Mouse (Mus musculus): ENCODE measurements around the gene Med17. TPM values are rescaled to one million over a fixed set of nuclear protein-coding genes. Genes with fewer than 3 reads are reported as not detected.
A peak's percentile ranks its signal among the peaks of the same experiment; 100 is the strongest.

Med17 gene
- polyA plus RNA-seq, 1 experiment from 2014 or later = 30.9 TPM

DNA sequence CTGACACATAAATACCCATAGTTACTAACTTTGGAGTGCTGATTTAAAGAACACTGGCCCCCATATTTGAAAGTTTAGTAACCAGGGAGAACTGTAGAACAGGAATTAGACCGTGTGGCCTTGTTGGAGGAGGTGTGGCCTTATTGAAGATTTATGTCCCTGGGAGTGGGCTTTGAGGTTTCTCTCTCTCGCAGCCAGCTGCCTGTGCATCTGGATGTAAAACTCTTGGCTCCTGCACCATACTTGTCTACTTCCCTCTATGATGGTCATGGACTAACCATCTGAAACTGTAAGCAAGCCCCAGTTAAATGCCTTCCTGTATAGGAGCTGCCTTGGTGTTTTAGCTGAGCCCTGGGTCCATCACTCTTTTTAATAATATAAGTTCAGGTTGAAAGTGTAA lies 18.7 kb upstream of the Med17 start:
- H3K36me3 ChIP-seq (ENCODE audit: control insufficient read depth, insufficient read depth, low read length) = no peaks in the 10 kb centered on the region
- H3K4me1 ChIP-seq (replicated peaks; ENCODE audit: control insufficient read depth, insufficient read depth, low read length) = peaks cover 8% of the 10 kb centered on the region; the same call in 1 of the 2 replicates
- H3K9me3 ChIP-seq (ENCODE audit: control insufficient read depth, low read length) = no peaks in the 10 kb centered on the region
- ATAC-seq (ENCODE audit: low read depth) = no peak
- H3K4me2 ChIP-seq (ENCODE audit: low read depth, low read length) = no peak overlapping the region
- H3K4me3 ChIP-seq (ENCODE audit: low read length) = no peak overlapping the region
- no peak overlapping the region for H3K27ac ChIP-seq (ENCODE audit: low read length)
- WGBS = 37% methylated on average over 2 of the region's 2 CpGs
- no peak overlapping the region for H3K9ac ChIP-seq (ENCODE audit: low read length)
- no peaks in the 10 kb centered on the region for H3K27me3 ChIP-seq (ENCODE audit: control insufficient read depth, insufficient read depth, low read depth, low read length)

DNA sequence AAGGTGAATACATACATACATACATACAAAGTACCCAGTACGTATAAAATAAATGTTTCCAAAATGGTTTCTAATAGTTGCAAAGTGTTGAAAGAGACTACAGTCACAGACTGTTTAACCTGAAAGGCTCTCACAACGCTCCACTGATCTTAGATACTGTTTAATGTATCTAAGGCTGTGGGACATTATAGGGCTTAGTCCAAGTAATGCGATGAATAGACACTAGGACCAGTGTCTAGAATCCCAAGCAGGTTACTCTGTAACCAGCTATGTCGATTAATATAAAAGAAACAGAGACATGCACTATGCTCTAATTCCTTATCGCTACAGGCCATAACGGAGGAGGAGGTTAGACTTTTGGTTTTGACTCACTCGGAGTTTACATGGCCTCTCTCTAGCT lies 17.4 kb upstream of the Med17 start:
- no peak overlapping the region for H3K9ac ChIP-seq (ENCODE audit: low read length)
- 86% methylated on average over 7 of the region's 7 CpGs for WGBS
- no peak for ATAC-seq (ENCODE audit: low read depth)

DNA sequence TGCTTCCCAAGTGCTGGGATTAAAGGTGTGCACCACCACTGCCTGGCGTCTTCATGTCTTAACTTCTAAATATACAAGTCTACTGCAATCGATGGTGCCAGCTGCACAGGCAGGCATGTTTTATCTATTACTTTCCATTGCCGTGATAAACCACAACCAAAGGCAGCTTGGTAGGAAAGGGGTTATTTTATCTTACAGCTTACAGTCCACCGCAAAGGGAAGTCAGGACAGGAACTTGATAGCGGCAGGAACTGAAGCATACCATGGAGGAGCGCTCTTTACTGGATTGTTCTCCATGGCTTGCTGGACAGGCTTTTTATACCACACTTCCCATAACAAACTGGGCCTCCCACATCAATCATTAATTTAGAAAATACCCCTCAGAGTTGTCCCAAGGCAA lies 9.5 kb upstream of the Med17 start:
- ATAC-seq (ENCODE audit: low read depth) = no peak
- Histone ChIP-seq H3K27me3 (ENCODE audit: control insufficient read depth, insufficient read depth, low read depth, low read length) (no peaks in the 10 kb centered on the region), H3K4me1 (replicated peaks; ENCODE audit: control insufficient read depth, insufficient read depth, low read length) (no peaks in the 10 kb centered on the region), H3K4me2 (ENCODE audit: low read depth, low read length) (no peak overlapping the region), H3K4me3 (ENCODE audit: low read length) (no peak overlapping the region), H3K36me3 (ENCODE audit: control insufficient read depth, insufficient read depth, low read length) (peaks cover 6% of the 10 kb centered on the region; the same call in 1 of the 2 replicates), H3K9ac (ENCODE audit: low read length) (no peak overlapping the region), H3K9me3 (ENCODE audit: control insufficient read depth, low read length) (no peaks in the 10 kb centered on the region), H3K27ac (ENCODE audit: low read length) (no peak overlapping the region)
- 87% methylated on average over 6 of the region's 6 CpGs for WGBS

More for the DNA sequence above, 17.4 kb upstream of the Med17 start:
- Histone ChIP-seq H3K4me3 (ENCODE audit: low read length) (no peak overlapping the region), H3K4me2 (ENCODE audit: low read depth, low read length) (no peak overlapping the region), H3K27me3 (ENCODE audit: control insufficient read depth, insufficient read depth, low read depth, low read length) (no peaks in the 10 kb centered on the region), H3K4me1 (replicated peaks; ENCODE audit: control insufficient read depth, insufficient read depth, low read length) (peaks cover 8% of the 10 kb centered on the region; the same call in 1 of the 2 replicates), H3K27ac (ENCODE audit: low read length) (no peak overlapping the region), H3K9me3 (ENCODE audit: control insufficient read depth, low read length) (no peaks in the 10 kb centered on the region), H3K36me3 (ENCODE audit: control insufficient read depth, insufficient read depth, low read length) (no peaks in the 10 kb centered on the region)

DNA sequence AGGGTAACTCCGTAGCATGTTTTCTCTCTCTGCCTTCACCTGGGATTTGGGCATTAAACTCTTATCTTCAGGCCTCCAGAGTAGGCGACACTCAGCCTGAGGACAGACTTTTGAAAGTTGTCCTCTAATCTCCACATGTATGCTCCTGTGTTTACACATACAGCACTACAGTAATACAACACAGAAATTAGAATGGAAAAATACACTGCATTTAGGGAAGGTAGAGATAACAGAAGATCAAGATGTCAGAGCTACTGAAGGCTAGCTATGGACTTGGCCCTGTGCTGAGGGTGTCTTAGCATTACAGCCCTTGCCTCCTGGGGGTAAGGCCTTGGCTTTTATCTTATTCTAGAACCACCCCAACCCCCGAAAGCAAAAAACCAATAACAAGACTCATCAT lies 8.7 kb upstream of the Med17 start:
- H3K9ac ChIP-seq (ENCODE audit: low read length) = no peak overlapping the region
- no peak overlapping the region for H3K4me2 ChIP-seq (ENCODE audit: low read depth, low read length)
- H3K4me3 ChIP-seq (ENCODE audit: low read length) = no peak overlapping the region
- H3K4me1 ChIP-seq (replicated peaks; ENCODE audit: control insufficient read depth, insufficient read depth, low read length) = no peaks in the 10 kb centered on the region
- no peak for ATAC-seq (ENCODE audit: low read depth)
- H3K9me3 ChIP-seq (ENCODE audit: control insufficient read depth, low read length) = no peaks in the 10 kb centered on the region
- peaks cover 6% of the 10 kb centered on the region; the same call in 1 of the 2 replicates for H3K36me3 ChIP-seq (ENCODE audit: control insufficient read depth, insufficient read depth, low read length)
- 84% methylated on average over 3 of the region's 3 CpGs for WGBS
- H3K27me3 ChIP-seq (ENCODE audit: control insufficient read depth, insufficient read depth, low read depth, low read length) = no peaks in the 10 kb centered on the region
- no peak overlapping the region for H3K27ac ChIP-seq (ENCODE audit: low read length)

DNA sequence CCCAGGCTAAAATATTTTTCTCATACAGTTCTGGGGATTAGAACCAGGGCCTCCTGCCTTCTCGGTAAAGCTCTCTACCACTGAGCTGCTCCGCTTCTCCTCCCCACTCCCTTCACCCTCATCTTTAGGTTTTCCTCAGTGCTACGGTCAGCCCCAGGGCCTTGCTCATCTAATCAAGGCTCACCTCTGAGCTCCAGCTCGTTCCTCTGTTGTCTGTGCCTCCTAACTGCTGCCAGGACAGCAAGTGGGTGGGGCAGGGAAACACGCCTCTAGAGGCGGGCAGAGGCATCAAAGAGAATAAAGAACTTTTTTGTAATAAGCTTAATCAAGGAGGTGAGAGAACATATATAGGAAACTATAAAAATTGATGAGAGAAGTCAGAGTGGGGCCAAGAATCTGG lies 8.1 kb upstream of the Med17 start:
- no peak overlapping the region for H3K9ac ChIP-seq (ENCODE audit: low read length)
- 58% methylated on average over 6 of the region's 6 CpGs for WGBS

DNA sequence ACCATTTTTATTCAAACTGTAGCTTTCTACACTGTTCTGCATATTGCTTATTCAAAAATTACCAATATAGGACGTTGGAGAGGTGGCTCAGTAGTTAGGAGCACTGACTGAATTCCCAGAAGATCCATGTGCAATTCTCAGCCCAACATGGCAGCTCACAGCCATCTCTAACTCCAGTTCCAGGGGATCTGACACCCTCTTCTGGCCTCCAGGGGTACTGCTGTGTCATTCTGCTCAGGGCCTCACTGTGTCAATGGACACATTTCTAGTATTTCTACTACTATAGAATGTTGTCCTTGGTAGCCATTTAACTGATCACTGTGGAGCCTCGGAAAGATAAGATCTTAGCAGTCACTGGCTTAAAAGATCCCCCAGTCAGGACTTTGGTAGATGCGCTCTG lies 5.7 kb upstream of the Med17 start:
- 74% methylated on average over 3 of the region's 3 CpGs for WGBS

More for the DNA sequence above, 8.1 kb upstream of the Med17 start:
- Histone ChIP-seq H3K36me3 (ENCODE audit: control insufficient read depth, insufficient read depth, low read length) (peaks cover 6% of the 10 kb centered on the region; the same call in 1 of the 2 replicates), H3K4me1 (replicated peaks; ENCODE audit: control insufficient read depth, insufficient read depth, low read length) (no peaks in the 10 kb centered on the region), H3K4me3 (ENCODE audit: low read length) (no peak overlapping the region), H3K9me3 (ENCODE audit: control insufficient read depth, low read length) (no peaks in the 10 kb centered on the region), H3K27ac (ENCODE audit: low read length) (no peak overlapping the region), H3K4me2 (ENCODE audit: low read depth, low read length) (no peak overlapping the region), H3K27me3 (ENCODE audit: control insufficient read depth, insufficient read depth, low read depth, low read length) (no peaks in the 10 kb centered on the region)
- no peak for ATAC-seq (ENCODE audit: low read depth)

DNA sequence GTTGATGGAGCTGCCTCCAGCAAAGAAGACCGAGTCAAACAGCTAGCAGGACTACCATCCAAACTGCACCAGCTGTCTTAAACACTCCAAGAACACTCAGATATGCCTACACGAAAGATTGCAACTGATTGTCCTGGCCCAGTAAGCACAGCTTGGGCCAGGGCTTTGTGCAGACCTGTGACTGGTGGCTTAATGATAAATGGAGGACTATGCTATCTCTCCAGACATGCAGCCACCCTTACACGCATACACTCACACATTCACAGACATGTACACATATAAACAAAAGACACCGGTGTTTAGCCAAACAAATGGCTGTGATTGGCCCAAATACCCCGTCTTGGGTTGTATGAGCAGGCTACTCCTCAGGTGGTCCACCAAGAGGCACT lies 754 bp upstream of the Med17 start:
- Histone ChIP-seq H3K9ac (ENCODE audit: low read length) (peak overlapping the region; percentile 99), H3K9me3 (ENCODE audit: control insufficient read depth, low read length) (no peaks in the 10 kb centered on the region), H3K27me3 (ENCODE audit: control insufficient read depth, insufficient read depth, low read depth, low read length) (no peaks in the 10 kb centered on the region), H3K36me3 (ENCODE audit: control insufficient read depth, insufficient read depth, low read length) (peaks cover 7% of the 10 kb centered on the region), H3K4me2 (ENCODE audit: low read depth, low read length) (peak overlapping the region; percentile 61), H3K27ac (ENCODE audit: low read length) (no peak overlapping the region), H3K4me3 (ENCODE audit: low read length) (peak overlapping the region; percentile 99), H3K4me1 (replicated peaks; ENCODE audit: control insufficient read depth, insufficient read depth, low read length) (peaks cover 16% of the 10 kb centered on the region)
- 39% methylated on average over 5 of the region's 5 CpGs for WGBS
- ATAC-seq (ENCODE audit: low read depth) = no peak

More for the DNA sequence above, 5.7 kb upstream of the Med17 start:
- Histone ChIP-seq H3K9me3 (ENCODE audit: control insufficient read depth, low read length) (no peaks in the 10 kb centered on the region), H3K9ac (ENCODE audit: low read length) (no peak overlapping the region), H3K4me3 (ENCODE audit: low read length) (no peak overlapping the region), H3K27me3 (ENCODE audit: control insufficient read depth, insufficient read depth, low read depth, low read length) (no peaks in the 10 kb centered on the region), H3K4me2 (ENCODE audit: low read depth, low read length) (no peak overlapping the region), H3K36me3 (ENCODE audit: control insufficient read depth, insufficient read depth, low read length) (peaks cover 5% of the 10 kb centered on the region; the same call in 1 of the 2 replicates), H3K4me1 (replicated peaks; ENCODE audit: control insufficient read depth, insufficient read depth, low read length) (peaks cover 5% of the 10 kb centered on the region), H3K27ac (ENCODE audit: low read length) (no peak overlapping the region)
- ATAC-seq (ENCODE audit: low read depth) = no peak

DNA sequence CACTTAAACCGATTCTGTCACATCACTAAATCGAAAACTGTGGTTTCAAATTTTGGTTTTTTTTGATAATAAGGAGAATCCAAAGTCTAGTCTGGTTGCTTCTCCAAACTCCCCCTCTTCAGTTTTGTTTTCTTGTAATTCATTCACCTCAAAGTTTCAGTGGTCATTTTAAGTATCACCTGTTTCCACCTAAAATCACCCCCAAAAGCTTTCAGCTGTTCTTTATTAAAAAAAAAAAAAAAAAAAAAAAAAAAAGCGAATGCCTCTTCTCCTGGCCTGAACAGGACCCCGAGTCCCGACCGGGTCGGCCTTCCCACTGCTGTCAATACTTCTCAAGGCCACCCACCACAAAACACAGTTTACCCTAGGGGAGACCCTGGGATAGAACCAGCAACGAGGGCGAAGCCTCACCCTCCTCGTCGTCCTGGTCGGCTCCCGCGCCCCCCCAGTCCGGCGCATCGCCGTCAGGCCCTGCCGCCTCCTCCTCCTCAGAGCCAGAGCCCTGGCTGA lies 537 bp downstream of the Med17 start:
- ATAC-seq (ENCODE audit: low read depth) = no peak
- no peaks in the 10 kb centered on the region for H3K27me3 ChIP-seq (ENCODE audit: control insufficient read depth, insufficient read depth, low read depth, low read length)
- whole genome bisulfite sequencing = 8% methylated on average over 19 of the region's 19 CpGs
- peak overlapping the region; percentile 99 for H3K4me3 ChIP-seq (ENCODE audit: low read length)
- peaks cover 17% of the 10 kb centered on the region for H3K36me3 ChIP-seq (ENCODE audit: control insufficient read depth, insufficient read depth, low read length)
- H3K4me1 ChIP-seq (replicated peaks; ENCODE audit: control insufficient read depth, insufficient read depth, low read length) = peaks cover 16% of the 10 kb centered on the region
- peak overlapping the region; percentile 99 for H3K9ac ChIP-seq (ENCODE audit: low read length)
- no peaks in the 10 kb centered on the region for H3K9me3 ChIP-seq (ENCODE audit: control insufficient read depth, low read length)
- H3K4me2 ChIP-seq (ENCODE audit: low read depth, low read length) = peak overlapping the region; percentile 73
- peak overlapping the region; percentile 91 for H3K27ac ChIP-seq (ENCODE audit: low read length)

DNA sequence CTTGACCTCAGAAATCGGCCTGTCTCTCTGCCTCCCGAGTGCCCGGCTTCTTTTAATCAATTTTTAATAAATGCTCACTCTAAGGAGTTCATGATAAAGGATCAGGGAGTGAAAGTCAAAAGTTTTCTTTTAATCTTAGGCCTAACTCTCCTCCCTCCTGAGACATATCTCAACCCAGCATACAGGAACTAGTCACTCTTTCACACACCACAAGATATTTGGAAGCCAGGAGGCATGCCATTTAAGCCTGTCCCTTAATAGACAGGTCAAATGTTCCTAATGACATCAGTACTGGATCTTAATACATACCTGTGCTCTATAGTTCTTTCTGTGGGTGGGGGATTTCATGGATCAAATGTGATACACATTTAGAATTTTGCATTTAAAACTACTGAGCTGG lies 1.4 kb downstream of the Med17 start:
- Histone ChIP-seq H3K4me1 (replicated peaks; ENCODE audit: control insufficient read depth, insufficient read depth, low read length) (peaks cover 16% of the 10 kb centered on the region), H3K36me3 (ENCODE audit: control insufficient read depth, insufficient read depth, low read length) (peaks cover 24% of the 10 kb centered on the region), H3K4me3 (ENCODE audit: low read length) (no peak overlapping the region), H3K9ac (ENCODE audit: low read length) (no peak overlapping the region), H3K27me3 (ENCODE audit: control insufficient read depth, insufficient read depth, low read depth, low read length) (no peaks in the 10 kb centered on the region), H3K27ac (ENCODE audit: low read length) (no peak overlapping the region), H3K4me2 (ENCODE audit: low read depth, low read length) (no peak overlapping the region), H3K9me3 (ENCODE audit: control insufficient read depth, low read length) (no peaks in the 10 kb centered on the region)
- no peak for ATAC-seq (ENCODE audit: low read depth)
- WGBS = 90% methylated on average over 3 of the region's 3 CpGs

DNA sequence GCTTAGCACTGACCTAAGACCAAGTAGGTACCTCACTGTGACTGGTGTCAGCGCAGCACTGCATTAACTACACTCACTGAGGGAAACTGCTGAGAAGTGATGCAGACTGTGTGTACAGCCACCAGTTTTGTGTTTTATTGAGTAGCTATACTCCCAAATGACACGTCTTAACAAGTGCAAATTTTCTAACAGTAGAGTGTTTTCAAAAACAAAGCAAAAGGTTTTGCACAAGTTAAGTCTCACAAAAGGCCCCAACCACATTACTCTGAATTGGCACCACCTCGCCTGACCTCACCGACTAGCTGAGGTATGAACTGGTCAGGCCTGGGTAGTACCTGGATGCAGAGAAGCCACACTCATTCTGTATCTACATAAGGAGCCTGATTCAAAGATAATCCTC lies 2.9 kb downstream of the Med17 start:
- Histone ChIP-seq H3K4me3 (ENCODE audit: low read length) (no peak overlapping the region), H3K4me2 (ENCODE audit: low read depth, low read length) (no peak overlapping the region), H3K4me1 (replicated peaks; ENCODE audit: control insufficient read depth, insufficient read depth, low read length) (peaks cover 16% of the 10 kb centered on the region), H3K9ac (ENCODE audit: low read length) (no peak overlapping the region), H3K27ac (ENCODE audit: low read length) (no peak overlapping the region), H3K9me3 (ENCODE audit: control insufficient read depth, low read length) (no peaks in the 10 kb centered on the region), H3K27me3 (ENCODE audit: control insufficient read depth, insufficient read depth, low read depth, low read length) (no peaks in the 10 kb centered on the region), H3K36me3 (ENCODE audit: control insufficient read depth, insufficient read depth, low read length) (peaks cover 37% of the 10 kb centered on the region)
- 91% methylated on average over 4 of the region's 4 CpGs for WGBS
- ATAC-seq (ENCODE audit: low read depth) = no peak

Measured in lung, embryonic 16.5 days (tissue).